Mouse (Mus musculus) central nervous system, embryonic 11.5 days (tissue): ENCODE measurements around the gene Olfr69. TPM values are rescaled to one million over a fixed set of nuclear protein-coding genes. Genes with fewer than 3 reads are reported as not detected.

Source experiments
- polyA plus RNA-seq: library from polyadenylated mRNA; depleted of rRNA; stranded (reverse); fragments of >200 nt; gene quantifications from 2 replicates; pipeline ENCODE4 v1.2.3, GENCODE M21; 2012; rRNA removed

The Olfr69 gene
- not detected in 2 replicates for polyA plus RNA-seq

DNA sequence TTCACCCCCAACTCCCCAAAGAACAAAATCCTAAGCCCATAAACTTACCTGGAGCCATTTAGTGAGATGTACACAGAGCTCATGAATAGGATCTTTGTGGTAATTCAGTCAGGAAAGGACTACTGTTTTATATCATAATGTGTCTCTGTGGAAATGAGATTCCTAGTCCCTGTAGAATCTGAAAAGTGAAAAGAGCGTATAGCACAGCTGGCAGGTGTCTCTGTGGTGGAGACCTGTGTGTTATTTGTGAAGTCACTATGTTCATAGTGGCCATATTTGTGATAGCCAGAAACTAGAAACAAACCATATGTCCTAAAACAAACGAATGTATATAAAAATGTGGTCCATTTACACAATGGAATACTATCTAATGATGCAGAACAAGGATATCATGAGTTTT, at the start of gene Olfr69:
Gene Olfr69, minus strand, starts transcription at position 101 of the 400 bp plus-strand sequence.

GRCm38 (mm10) chr7:103813766-103814165, 42.4 kb upstream of the Olfr69 start, which contains the start of gene Hbb-bt:
Gene Hbb-bt (minus strand): TSS chr7:103813996.

GRCm38 (mm10) chr7:103791721-103792120, 20.3 kb upstream of the Olfr69 start, which contains the start of gene Olfr67:
Gene Olfr67 (minus strand): TSS chr7:103791821.

GRCm38 (mm10) chr7:103779598-103779997, 8.2 kb upstream of the Olfr69 start, which contains the start of gene Olfr68:
Gene Olfr68 (minus strand): TSS chr7:103779698.

GRCm38 (mm10) chr7:103757233-103757632, 14.2 kb downstream of the Olfr69 start, which contains the start of gene Olfr630:
Gene Olfr630 (minus strand): TSS chr7:103757333.

GRCm38 (mm10) chr7:103744843-103745242, 26.6 kb downstream of the Olfr69 start, which contains the start of gene Olfr629:
Gene Olfr629 (minus strand): TSS chr7:103744943.

DNA sequence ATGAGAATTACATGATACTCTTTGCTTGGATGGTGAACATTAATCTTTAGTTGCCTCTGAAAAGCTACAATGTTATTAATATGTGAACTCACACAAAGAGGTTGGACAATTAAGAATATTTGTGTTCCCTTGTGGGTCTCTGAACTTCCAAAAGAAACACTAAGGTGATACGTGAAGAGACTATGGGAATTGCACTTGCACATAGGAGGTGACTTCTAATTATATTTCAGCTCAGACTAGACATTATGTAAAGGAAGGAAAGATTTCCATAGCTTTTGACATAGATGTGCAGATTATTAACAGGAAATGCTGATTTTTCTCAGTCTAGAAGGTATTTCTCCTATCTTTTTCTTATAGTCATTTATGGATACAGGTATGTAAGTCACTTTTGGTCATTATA, 41.3 kb downstream of the Olfr69 start, which contains the start of gene Olfr628:
Gene Olfr628, plus strand, starts transcription at position 301 of the 400 bp plus-strand sequence.

Other genes starting within 250 kb of the Olfr69 start
- gene Olfr612, start 228.9 kb downstream of the Olfr69 start, polyA plus RNA-seq = not detected in 2 replicates
- not detected in 2 replicates for gene Olfr613, start 223.5 kb downstream of the Olfr69 start, polyA plus RNA-seq
- not detected in 2 replicates for gene Olfr615, start 215.5 kb downstream of the Olfr69 start, polyA plus RNA-seq
- not detected in 2 replicates for gene Olfr616, start 202.5 kb downstream of the Olfr69 start, polyA plus RNA-seq
- not detected in 2 replicates for gene Olfr617, start 198.5 kb downstream of the Olfr69 start, polyA plus RNA-seq
- 0.02 TPM in 2 replicates for gene Olfr618, start 181.5 kb downstream of the Olfr69 start, polyA plus RNA-seq
- gene Olfr619, start 171.0 kb downstream of the Olfr69 start, polyA plus RNA-seq = not detected in 2 replicates
- gene Olfr620, start 159.1 kb downstream of the Olfr69 start, polyA plus RNA-seq = not detected in 2 replicates
- not detected in 2 replicates for gene Olfr622, start 128.9 kb downstream of the Olfr69 start, polyA plus RNA-seq
- gene Olfr623, start 107.9 kb downstream of the Olfr69 start, polyA plus RNA-seq = not detected in 2 replicates
- gene Olfr624, start 100.4 kb downstream of the Olfr69 start, polyA plus RNA-seq = 0.04 TPM in 2 replicates
- gene Olfr625-ps1, start 88.9 kb downstream of the Olfr69 start, polyA plus RNA-seq = not detected in 2 replicates
- not detected in 2 replicates for gene Olfr243, start 56.9 kb downstream of the Olfr69 start, polyA plus RNA-seq
- gene Olfr628, start 41.2 kb downstream of the Olfr69 start, polyA plus RNA-seq = not detected in 2 replicates
- gene Olfr629, start 26.7 kb downstream of the Olfr69 start, polyA plus RNA-seq = not detected in 2 replicates
- gene Olfr630, start 14.3 kb downstream of the Olfr69 start, polyA plus RNA-seq = not detected in 2 replicates
- not detected in 2 replicates for gene Olfr68, start 8.1 kb upstream of the Olfr69 start, polyA plus RNA-seq
- gene Olfr67, start 20.2 kb upstream of the Olfr69 start, polyA plus RNA-seq = not detected in 2 replicates
- gene Hbb-bt, start 42.4 kb upstream of the Olfr69 start, polyA plus RNA-seq = 1,727 and 2,114 TPM in 2 replicates
- gene Hbb-bs, start 56.5 kb upstream of the Olfr69 start, polyA plus RNA-seq = 1,278 and 2,335 TPM in 2 replicates
- 0.40 TPM in 1 of 2 replicates, not detected in the other for gene Hbb-bh2, start 68.9 kb upstream of the Olfr69 start, polyA plus RNA-seq
- gene Hbb-bh1, start 71.6 kb upstream of the Olfr69 start, polyA plus RNA-seq = 1,953 and 3,124 TPM in 2 replicates
- gene Hbb-y, start 81.6 kb upstream of the Olfr69 start, polyA plus RNA-seq = 10,518 and 17,284 TPM in 2 replicates
- gene Olfr66, start 114.7 kb upstream of the Olfr69 start, polyA plus RNA-seq = not detected in 2 replicates
- gene Olfr64, start 122.9 kb upstream of the Olfr69 start, polyA plus RNA-seq = not detected in 2 replicates
- not detected in 2 replicates for gene Olfr65, start 131.9 kb upstream of the Olfr69 start, polyA plus RNA-seq
- not detected in 2 replicates for gene Olfr631, start 157.2 kb upstream of the Olfr69 start, polyA plus RNA-seq
- 0.11 and 0.36 TPM in 2 replicates for gene Olfr632, start 162.8 kb upstream of the Olfr69 start, polyA plus RNA-seq
- gene Olfr633, start 172.8 kb upstream of the Olfr69 start, polyA plus RNA-seq = not detected in 2 replicates
- not detected in 2 replicates for gene Olfr635, start 199.6 kb upstream of the Olfr69 start, polyA plus RNA-seq
- gene Olfr638, start 227.2 kb upstream of the Olfr69 start, polyA plus RNA-seq = not detected in 2 replicates
- gene Olfr639, start 245.7 kb upstream of the Olfr69 start, polyA plus RNA-seq = not detected in 2 replicates